Mouse (Mus musculus): ENCODE measurements around the gene 4930522L14Rik. TPM values are rescaled to one million over a fixed set of nuclear protein-coding genes. Genes with fewer than 3 reads are reported as not detected.
"Not testable (repeated sequence)": the region's sequence is repeated elsewhere in the genome, so short reads cannot be mapped to it uniquely, and the experiment has no call there.

4930522L14Rik gene
- polyA plus RNA-seq (2015; fragmentation: Nextera tagmentation; extraction: Ambion mirVana) = 3.4 and 4.3 TPM in 2 replicates

DNA sequence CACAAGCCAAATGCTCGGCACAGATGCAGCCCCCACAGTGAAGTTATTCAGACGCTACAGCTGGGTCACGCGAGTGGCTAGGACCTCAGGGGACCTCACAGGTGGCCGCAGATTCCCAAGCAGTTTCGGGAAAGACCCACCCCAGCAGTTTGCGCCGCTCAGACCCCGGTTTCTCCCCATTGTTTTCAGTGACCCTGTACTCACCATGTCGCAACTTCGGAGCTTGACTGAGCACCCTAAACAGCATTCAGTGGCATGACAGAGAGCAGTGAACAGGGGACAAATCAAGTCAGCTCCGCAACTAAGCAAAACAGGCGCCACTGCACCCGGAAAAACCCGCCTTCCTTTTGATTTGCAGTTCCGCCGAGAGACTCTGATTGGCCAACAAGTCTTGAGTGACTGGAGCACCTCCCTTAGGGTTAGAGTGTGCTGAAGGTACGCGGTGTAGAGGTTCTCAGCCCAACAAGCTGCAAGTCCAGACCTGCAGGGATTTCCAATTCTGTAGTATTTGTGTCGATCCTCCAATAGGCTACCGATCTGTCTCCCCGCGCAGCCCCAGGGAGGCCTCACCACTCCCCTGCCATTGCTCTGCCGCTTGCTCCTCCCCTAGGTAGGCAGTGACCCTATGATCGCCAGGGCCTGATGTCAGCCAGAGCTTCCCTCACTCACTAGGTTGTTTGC lies at the start of gene 4930522L14Rik:
Gene 4930522L14Rik, minus strand, starts transcription at position 496 of the 681 bp plus-strand sequence.
- H3K27me3 ChIP-seq (replicated peaks) = not testable (repeated sequence)
- peak; percentile 77 for ATAC-seq (ENCODE audit: extremely low read depth, insufficient number of reproducible peaks, low FRiP score, low TSS enrichment)

DNA sequence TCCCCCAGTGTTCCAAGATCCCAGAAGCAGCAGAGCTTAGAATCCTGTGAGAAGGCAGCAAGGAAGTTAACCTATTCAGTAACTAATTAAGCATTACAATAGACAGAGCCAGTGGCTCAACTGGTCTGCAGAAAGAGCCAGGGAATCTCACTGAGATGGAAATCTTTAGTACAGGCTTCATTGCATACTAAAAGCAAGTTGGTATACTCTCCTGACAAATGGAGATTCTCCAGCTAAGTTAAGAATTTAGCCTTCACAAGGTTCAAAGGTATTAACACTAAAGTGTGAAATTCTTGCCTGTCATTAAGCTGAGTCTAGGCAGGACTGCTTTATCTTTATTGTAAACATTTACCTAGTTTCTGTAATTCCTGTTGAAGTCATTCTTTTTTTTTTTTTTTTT lies 49.8 kb upstream of the 4930522L14Rik start:
- H3K9ac ChIP-seq; H3K9me3 ChIP-seq; H3K4me3 ChIP-seq; H3K4me2 ChIP-seq; H3K27ac ChIP-seq (replicated peaks); H3K36me3 ChIP-seq; H3K4me1 ChIP-seq; ATAC-seq (ENCODE audit: extremely low read depth, insufficient number of reproducible peaks, low FRiP score, low TSS enrichment); H3K27me3 ChIP-seq (replicated peaks): not testable (repeated sequence)

More for the DNA sequence above, at the start of gene 4930522L14Rik:
- not testable (repeated sequence) for H3K36me3 ChIP-seq; H3K4me1 ChIP-seq; H3K27ac ChIP-seq (replicated peaks); H3K9me3 ChIP-seq
- Histone ChIP-seq H3K4me2 (peak within 1 kb of the TSS; percentile 73), H3K9ac (peak within 1 kb of the TSS; percentile 85), H3K4me3 (peak within 1 kb of the TSS; percentile 72)
- under 1% methylated on average over 25 of the region's 25 CpGs for WGBS

DNA sequence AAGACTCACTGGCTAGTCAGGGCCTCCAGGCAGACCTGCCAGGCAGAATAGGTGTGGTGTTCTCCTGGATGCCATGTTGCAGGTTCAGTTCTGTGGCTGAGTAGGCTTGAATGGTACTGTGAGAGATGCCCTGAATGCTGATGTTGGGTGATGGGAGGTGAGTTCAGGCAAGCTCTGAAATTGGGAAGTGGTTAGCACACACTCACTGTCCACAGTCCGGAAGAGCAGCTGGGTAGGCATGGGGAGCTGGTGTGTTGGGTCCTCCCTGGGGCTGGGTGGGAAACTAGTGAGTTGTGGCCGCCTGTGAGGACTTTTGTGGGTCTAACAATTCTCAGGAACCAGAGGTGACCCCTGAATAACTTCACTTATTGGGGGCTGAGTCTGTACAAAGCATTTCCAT lies 48.3 kb upstream of the 4930522L14Rik start:
- H3K27me3 ChIP-seq (replicated peaks); H3K9ac ChIP-seq; H3K27ac ChIP-seq (replicated peaks); ATAC-seq (ENCODE audit: extremely low read depth, insufficient number of reproducible peaks, low FRiP score, low TSS enrichment); H3K9me3 ChIP-seq; H3K4me1 ChIP-seq; H3K4me3 ChIP-seq; H3K36me3 ChIP-seq; H3K4me2 ChIP-seq: not testable (repeated sequence)
- WGBS = 52% methylated on average over 2 of the region's 2 CpGs

DNA sequence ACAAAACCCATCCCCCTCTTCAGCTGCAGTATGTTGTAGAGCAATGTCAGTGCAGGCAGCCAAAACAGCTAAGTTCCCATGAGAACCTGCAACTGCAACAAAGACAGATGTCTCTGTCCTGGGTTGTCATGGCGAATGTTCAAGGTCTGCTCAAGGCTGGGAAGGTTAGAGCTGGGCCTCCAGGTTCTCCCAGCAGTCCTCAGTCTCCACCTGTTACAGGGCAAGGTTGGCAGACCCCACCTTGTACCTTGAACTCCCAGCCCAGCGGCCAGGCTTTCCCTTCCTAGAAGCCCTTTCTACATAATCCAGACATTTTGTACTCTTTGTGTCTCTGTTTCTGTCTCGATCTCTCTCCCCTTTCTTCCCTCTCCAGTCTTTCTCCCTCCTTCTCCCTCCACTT lies 45.3 kb upstream of the 4930522L14Rik start:
- not testable (repeated sequence) for H3K27me3 ChIP-seq (replicated peaks); H3K4me1 ChIP-seq; H3K36me3 ChIP-seq; H3K27ac ChIP-seq (replicated peaks); H3K4me3 ChIP-seq; ATAC-seq (ENCODE audit: extremely low read depth, insufficient number of reproducible peaks, low FRiP score, low TSS enrichment); H3K9ac ChIP-seq; H3K9me3 ChIP-seq; H3K4me2 ChIP-seq
- 90% methylated on average over 3 of the region's 3 CpGs for WGBS

DNA sequence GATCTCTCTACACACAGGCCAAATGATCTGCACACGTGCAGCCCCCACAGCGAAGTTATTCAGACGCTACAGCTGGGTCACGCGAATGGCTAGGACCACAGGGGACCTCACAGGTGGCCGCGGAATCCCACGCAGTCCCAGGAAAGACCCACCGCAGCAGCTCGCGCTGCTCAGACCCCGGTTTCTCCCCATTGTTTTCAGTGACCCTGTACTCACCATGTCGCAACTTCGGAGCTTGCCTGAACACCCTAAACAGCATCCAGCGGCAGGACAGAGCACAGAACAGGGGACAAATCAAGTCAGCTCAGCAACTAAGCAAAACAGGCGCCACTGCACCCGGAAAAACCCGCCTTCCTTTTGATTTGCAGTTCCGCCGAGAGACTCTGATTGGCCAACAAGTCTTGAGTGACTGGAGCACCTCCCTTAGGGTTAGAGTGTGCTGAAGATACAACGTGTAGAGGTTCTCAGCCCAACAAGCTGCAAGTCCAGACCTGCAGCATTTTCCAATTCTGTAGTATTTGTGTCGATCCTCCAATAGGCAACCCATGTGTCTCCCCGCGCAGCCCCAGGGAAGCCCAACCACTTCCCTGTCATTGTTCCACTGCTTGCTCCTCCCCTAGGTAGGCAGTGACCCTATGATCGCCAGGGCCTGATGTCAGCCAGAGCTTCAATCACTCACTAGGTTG lies 44.4 kb upstream of the 4930522L14Rik start:
- H3K9ac ChIP-seq = peak overlapping the region; percentile 87
- H3K9me3 ChIP-seq; H3K4me1 ChIP-seq; H3K27me3 ChIP-seq (replicated peaks); H3K36me3 ChIP-seq: not testable (repeated sequence)
- peak overlapping the region; percentile 74 for H3K4me3 ChIP-seq
- peak overlapping the region; percentile 76 for H3K4me2 ChIP-seq
- WGBS = under 1% methylated on average over 25 of the region's 25 CpGs
- peak; percentile 70 for ATAC-seq (ENCODE audit: extremely low read depth, insufficient number of reproducible peaks, low FRiP score, low TSS enrichment)
- H3K27ac ChIP-seq (replicated peaks) = peak overlapping the region; percentile 54; the same call in 1 of the 2 replicates

DNA sequence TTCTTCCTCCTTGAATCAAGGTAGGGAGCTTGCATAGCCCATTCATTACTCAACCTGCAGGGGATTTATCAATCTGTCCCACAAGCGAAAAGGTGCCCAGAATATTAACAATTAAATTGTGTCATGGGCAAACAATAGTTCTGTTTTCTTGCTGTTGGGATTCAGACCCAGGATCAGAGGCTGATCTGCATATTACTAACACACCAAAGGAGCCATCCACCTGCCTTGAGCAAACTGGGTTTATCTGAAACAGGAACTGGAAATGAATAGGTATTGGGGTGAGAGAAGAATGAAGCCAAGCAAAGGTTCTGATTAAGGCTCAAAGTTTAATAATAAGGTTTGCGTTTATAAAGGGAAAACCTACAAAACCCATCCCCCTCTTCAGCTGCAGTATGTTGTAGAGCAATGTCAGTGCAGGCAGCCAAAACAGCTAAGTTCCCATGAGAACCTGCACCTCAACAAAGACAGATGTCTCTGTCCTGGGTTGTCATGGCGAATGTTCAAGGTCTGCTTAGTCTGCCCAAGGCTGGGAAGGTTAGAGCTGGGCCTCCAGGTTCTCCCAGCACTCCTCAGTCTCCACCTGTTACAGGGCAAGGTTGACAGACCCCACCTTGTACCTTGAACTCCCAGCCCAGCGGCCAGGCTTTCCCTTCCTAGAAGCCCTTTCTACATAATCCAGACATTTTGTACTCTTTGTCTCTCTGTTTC lies 541 bp upstream of the 4930522L14Rik start:
- not testable (repeated sequence) for H3K27ac ChIP-seq (replicated peaks); H3K27me3 ChIP-seq (replicated peaks); H3K9me3 ChIP-seq; H3K4me1 ChIP-seq; H3K36me3 ChIP-seq; ATAC-seq (ENCODE audit: extremely low read depth, insufficient number of reproducible peaks, low FRiP score, low TSS enrichment)
- WGBS = 57% methylated on average over 4 of the region's 4 CpGs
- Histone ChIP-seq H3K9ac (0 out of 2 replicates have a peak overlapping the region, but pooled peaks have one; percentile 62), H3K4me3 (peak overlapping the region; percentile 72), H3K4me2 (peak overlapping the region; percentile 73)

DNA sequence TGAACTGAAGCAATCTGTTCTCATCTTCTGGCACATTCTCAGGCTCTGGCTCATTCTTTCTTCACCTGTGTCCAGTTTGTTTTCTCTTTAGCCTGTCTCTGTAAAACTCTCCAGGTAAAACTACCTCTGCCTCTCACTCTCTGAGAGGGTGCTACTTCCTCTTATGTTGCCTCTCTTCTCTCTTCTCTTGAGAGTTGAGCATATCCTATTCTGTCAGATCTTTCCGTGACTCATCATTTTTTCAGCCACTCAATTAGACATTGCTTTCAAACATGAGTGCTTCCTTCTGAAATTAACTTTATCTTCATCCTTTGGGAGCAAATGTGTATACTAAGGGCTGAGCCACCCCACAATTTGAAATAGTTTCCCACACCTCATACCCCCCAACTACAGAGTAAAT lies 6.6 kb downstream of the 4930522L14Rik start:
- 61% methylated on average over 1 of the region's 1 CpGs for WGBS
- not testable (repeated sequence) for H3K36me3 ChIP-seq; H3K9ac ChIP-seq; H3K4me3 ChIP-seq; H3K4me1 ChIP-seq; ATAC-seq (ENCODE audit: extremely low read depth, insufficient number of reproducible peaks, low FRiP score, low TSS enrichment); H3K4me2 ChIP-seq; H3K27me3 ChIP-seq (replicated peaks); H3K27ac ChIP-seq (replicated peaks)
- H3K9me3 ChIP-seq = peaks cover 20% of the 10 kb centered on the region; the same call in 1 of the 2 replicates

DNA sequence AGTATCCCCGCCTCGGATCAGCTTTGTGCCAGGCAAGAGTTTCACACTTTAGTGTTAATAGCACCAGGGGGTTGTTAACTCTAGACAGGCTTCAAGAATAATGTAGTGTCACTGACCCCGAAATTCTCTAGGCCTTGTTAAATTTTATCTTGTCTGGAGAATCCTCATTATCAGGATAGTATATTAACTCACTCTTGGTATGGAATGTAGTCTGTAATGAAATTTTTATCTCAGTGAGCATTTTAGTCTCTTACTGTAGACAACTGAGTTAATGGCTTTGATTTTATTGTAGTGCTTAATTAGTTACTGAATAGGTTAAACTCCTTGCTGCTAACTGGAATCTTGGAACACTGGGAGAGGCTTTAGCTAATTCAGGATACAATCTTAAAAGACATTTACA lies 34.3 kb downstream of the 4930522L14Rik start:
- H3K4me1 ChIP-seq = not testable (repeated sequence)
- whole genome bisulfite sequencing = 55% methylated on average over 3 of the region's 3 CpGs

DNA sequence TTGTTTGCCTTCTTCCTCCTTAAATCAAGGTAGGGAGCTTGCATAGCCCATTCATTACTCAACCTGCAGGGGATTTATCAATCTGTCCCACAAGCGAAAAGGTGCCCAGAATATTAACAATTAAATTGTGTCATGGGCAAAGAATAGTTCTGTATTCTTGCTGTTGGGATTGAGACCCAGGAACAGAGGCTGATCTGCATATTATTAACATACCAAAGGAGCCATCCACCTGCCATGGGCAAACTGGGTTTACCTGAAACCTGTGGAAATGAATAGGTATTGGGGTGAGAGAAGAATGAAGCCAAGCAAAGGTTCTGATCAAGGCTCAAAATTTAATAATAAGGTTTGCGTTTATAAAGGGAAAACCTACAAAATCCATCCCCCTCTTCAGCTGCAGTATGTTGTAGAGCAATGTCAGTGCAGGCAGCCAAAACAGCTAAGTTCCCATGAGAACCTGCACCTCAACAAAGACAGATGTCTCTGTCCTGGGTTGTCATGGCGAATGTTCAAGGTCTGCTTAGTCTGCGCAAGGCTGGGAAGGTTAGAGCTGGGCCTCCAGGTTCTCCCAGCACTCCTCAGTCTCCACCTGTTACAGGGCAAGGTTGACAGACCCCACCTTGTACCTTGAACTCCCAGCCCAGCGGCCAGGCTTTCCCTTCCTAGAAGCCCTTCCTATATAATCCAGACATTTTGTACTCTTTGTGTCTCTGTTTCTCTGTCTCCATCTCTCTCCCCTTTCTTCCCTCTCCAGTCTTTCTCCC lies 60.3 kb downstream of the 4930522L14Rik start:
- ATAC-seq (ENCODE audit: extremely low read depth, insufficient number of reproducible peaks, low FRiP score, low TSS enrichment) = not testable (repeated sequence)

More for the DNA sequence above, 34.3 kb downstream of the 4930522L14Rik start:
- H3K4me2 ChIP-seq; H3K27ac ChIP-seq (replicated peaks); H3K4me3 ChIP-seq; H3K27me3 ChIP-seq (replicated peaks); H3K9ac ChIP-seq; ATAC-seq (ENCODE audit: extremely low read depth, insufficient number of reproducible peaks, low FRiP score, low TSS enrichment); H3K36me3 ChIP-seq; H3K9me3 ChIP-seq: not testable (repeated sequence)

DNA sequence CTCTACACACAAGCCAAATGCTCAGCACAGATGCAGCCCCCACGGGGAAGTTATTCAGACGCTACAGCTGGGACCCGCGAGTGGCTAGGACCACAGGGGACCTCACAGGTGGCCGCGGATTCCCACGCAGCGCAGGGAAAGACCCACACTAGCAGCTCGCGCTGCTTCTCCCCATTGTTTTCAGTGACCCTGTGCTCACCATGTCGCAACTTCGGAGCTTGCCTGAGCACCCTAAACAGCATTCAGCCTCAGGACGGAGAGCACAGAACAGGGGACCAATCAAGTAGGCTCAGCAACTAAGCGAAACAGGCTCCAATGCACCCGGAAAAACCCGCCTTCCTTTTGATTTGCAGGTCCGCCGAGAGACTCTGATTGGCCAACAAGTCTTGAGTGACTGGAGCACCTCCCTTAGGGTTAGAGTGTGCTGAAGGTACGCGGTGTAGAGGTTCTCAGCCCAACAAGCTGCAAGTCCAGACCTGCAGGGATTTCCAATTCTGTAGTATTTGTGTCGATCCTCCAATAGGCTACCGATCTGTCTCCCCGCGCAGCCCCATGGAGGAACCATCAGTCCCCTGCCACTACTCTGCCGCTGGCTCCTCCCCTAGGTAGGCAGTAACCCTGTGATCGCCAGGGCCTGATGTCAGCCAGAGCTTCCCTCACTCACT lies 61.0 kb downstream of the 4930522L14Rik start, which contains the start of gene 5430403G16Rik:
Gene 5430403G16Rik, minus strand, starts transcription at position 505 of the 665 bp plus-strand sequence.
- Histone ChIP-seq H3K9ac (peak within 1 kb of the TSS; percentile 82), H3K4me2 (peak within 1 kb of the TSS; percentile 75), H3K27ac (replicated peaks) (peak within 1 kb of the TSS; percentile 61; the same call in 1 of the 2 replicates), H3K4me3 (peak within 1 kb of the TSS; percentile 65)
- H3K4me1 ChIP-seq; H3K36me3 ChIP-seq; H3K27me3 ChIP-seq (replicated peaks); H3K9me3 ChIP-seq: not testable (repeated sequence)
- under 1% methylated on average over 26 of the region's 26 CpGs for whole genome bisulfite sequencing
- ATAC-seq (ENCODE audit: extremely low read depth, insufficient number of reproducible peaks, low FRiP score, low TSS enrichment) = peak; percentile 86

More for the DNA sequence above, 60.3 kb downstream of the 4930522L14Rik start:
- not testable (repeated sequence) for H3K27ac ChIP-seq (replicated peaks); H3K27me3 ChIP-seq (replicated peaks); H3K9me3 ChIP-seq; H3K36me3 ChIP-seq; H3K4me1 ChIP-seq
- peak overlapping the region; percentile 75 for H3K4me2 ChIP-seq
- peak overlapping the region; percentile 65 for H3K4me3 ChIP-seq
- peak overlapping the region; percentile 44; the same call in 1 of the 2 replicates for H3K9ac ChIP-seq
- 54% methylated on average over 5 of the region's 5 CpGs for WGBS

Measured in heart, embryonic 13.5 days (tissue).